Mouse (Mus musculus) left cerebral cortex, adult 9 months (tissue): ENCODE results near the gene Cdc42ep4.

Source experiments
- DNase-seq, 2 experiments: peaks; one replicate each; pipeline ENCODE4 v3.0.0; 2022; ENCODE audit warnings: low spot score in 2 of 2

The Cdc42ep4 gene

DNA sequence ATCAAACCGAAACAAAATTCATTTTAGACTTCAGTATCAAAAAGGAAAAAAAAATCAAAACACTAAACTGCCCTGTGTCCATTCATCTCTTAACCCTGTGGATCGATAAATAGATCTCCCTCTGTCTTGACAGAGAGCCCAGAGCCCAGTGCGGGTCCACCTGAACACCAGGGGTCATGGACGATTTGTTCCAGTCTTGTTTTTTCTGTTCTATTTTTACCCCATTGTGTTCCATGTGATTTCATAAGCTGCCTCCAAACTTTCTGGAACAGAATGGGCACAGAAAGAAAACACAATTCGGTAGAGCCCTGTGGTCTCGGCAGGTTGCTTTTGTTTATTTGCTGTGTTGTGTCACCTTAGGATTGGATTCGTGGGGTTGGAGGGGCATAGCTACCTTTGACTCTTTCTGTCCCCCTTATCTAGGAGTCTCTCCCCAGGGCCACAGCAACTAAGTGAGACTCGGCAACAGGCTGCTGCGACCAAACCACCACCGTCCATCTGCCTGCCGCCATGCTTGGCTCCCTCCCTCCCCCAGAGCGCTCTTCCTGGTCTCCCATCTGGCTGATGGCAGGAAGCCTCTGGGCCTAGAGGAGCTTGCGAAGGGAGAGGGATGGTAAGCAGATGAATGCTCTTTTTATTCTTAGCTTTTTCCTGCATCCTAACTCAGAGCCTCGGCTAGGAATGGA, 29.1 kb downstream of the Cdc42ep4 start:
- no peak for DNase-seq

DNA sequence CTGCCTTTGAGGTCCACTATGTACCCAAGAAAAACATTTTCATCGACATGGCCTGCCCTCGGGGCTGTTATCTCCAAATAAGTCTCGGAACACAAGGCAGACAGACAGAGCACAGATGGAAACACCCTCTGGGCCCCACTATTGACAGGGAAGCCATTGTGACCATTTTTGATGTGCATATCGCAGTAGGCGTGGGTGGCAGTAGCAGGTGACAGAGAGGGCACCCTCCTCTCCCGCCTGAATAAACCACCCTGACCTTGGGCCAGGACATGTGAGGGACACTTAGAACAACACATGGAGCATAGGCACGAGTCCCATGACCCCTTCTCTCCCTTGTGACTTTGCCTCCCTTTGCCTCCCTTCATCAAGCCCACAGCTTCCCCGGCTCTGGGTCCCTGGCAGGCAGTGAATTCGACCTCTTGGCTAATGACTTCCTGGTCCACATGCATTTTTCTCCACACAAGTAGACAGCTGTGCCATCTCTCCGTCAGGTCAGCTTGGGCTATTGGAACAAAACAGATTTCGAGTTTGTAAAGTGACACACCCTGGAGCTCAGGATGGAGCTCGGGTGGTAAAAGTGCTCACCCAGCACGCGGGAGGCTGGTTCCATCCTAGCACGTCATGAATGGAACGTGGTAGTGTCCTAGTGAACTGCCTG, 33.8 kb downstream of the Cdc42ep4 start:
- DNase-seq, result no peak

DNA sequence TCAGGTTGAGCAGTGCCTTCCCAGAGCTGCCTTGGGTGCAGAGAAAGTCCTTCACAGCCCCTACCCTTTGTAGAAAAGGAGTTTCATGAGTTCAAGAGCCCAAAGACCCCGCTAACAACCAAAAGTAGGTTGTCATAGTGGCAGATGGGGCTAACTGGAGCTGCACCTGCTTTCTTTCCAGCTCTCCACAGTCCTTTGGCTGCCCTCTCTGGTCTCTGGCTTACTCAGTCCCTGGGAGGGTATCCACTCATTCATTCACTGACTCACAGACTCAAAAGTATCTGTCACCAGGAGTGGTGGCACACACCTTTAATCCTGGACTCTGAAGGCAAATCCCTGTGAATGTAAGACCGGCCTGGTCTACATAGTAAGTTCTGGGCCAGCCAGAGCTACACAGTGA, 35.5 kb downstream of the Cdc42ep4 start:
- DNase-seq, result no peak

DNA sequence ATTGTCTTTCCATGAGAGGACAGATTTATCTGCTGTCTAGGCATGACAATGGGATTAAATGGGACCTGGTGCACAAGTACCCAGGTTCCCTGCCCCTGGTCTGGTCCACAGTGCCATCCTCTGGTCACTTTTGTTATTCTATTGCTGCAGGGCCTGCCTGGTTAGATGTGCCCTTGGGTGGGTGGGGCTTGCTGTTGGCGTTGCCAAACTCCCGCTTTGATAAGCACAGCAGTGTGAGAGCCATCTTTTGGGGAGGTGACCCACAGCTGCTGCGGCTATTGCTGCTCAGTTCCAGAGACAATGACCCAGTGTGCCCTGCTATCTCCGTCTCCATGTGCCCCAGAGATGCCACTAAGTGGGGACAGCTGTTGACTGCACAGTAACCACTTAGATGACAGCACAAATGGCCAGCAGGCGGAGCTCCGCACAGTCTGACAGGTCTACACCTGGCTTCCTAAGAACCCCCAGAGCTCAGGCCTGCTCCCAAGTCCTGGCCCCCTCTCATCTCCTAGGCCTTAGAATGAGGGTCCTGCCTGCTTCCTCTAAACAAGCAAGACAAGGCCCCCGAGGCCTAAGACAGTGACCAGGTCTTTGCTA, 36.5 kb downstream of the Cdc42ep4 start:
- DNase-seq, result no peak

DNA sequence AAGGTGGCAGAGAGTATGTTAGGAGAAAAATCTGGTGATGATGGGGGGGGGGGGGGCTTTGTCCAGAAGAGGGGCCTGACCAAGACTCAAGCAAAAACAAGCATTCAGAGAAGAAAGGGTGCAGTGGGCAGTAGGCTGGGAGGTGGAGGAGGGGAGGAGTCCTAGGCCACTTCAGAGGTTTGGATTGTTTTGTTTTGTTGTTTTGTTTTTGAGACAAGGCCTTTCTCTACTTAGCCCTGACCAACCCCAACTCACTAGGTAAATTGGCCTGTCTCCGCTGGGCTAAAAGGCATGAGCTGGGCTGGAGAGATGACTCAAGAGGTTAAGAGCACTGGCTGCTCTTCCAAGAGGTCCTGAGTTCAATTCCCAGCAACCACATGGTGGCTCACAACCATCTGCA, 40.6 kb downstream of the Cdc42ep4 start:
- DNase-seq, result no peak

DNA sequence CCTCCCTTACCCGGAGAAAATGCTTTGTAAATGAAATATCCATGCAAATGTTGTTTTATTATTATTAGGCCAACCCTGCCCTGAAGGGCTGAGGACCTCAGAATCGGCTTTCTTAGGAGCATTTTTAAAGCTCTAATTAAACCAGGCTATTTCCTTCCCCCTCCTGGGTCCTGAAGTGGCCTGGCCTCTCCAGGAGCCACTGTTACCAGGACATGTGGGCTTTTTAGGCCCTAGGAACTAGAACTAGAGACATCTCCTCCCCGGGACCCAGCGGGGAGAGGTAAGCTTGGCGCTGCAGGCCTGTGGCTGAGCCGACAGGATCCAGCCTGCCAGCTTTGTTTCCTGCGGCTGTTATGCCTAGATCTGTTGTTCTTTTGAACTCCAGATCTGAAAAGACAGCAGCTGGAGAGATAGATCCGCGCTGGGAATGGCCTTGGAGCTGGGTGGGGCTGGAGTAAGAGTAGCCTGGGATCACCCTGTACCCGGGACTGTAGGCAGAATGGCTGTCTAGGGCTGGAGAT, 41.4 kb downstream of the Cdc42ep4 start:
- DNase-seq, result no peak

DNA sequence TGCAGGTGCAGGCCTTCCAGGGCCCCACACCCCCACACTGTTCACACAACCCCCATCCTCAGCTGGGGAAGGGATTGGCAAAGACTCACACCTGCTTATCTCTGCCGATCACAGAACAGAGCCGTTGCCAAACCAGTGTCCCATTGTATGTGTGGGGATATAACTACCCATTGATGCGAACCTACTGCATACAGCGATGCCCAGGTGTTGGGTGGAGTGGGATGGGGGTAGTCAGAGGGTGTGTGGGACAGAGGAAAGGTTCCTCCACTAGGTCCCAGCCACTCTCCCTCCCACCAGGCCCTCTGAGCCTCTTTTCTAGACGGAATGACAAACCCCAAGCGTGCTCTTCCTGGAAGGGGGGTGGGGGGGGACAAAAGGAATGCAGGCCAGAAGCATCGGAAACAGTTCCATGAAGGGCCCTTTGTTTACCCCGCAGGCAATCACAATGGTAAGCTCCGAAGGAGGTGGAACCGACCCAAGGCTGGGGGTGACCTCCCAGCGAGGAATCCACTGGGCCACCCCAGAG, 41.9 kb downstream of the Cdc42ep4 start, which contains the start of gene Cpsf4l:
Gene Cpsf4l (minus strand): TSS at position 287 of the 526 bp plus-strand sequence.
- DNase-seq, result peak in 1 of 2 experiments; percentile 25

DNA sequence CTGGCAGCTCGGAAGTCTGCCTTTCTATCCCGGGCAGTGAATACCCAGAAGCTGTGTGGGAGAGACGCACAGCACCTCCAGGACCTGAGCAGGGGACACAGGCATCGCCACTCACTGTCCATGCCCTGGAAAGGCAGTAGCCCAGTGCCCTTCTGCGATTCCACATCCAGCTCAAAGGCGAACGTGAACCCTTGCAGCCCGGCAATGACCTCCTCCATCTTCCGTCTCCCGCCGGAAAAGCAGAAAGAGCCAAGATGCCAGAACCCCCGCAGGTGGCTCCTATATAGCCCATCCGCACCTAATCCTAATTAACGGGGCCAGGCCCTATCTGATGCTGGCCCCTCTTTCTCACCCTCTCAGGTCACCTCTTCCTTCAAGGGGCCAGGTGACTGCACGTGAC, 42.4 kb downstream of the Cdc42ep4 start:
- no peak for DNase-seq

DNA sequence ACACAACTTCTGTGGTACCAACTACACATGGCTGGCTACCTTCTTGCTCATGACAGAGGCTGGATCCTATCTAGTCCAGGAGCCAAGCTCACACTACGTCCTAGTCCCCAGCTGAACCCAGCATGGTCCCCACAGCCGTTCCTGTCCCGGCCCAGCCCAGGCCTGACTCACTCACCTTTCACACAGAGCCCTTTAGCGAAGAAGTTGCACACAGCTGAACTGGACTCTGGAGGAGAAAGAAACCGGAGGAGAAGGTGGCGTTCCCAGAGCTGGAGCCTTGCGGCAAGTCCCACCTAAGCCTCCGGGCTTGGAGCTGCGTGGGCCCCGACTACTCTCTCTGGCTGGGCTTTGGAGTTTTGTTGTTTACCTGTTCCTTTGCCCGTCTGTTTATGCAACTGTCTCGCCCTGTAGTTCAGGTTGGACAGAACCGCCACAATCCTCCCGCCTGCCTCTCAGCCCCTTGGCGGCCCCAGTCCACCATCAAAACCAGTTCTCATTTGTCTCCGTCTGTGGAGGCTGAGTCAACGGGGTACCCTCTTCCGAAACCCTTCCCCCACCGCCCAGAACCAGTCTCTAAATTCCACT, 43.0 kb downstream of the Cdc42ep4 start:
- no peak for DNase-seq

DNA sequence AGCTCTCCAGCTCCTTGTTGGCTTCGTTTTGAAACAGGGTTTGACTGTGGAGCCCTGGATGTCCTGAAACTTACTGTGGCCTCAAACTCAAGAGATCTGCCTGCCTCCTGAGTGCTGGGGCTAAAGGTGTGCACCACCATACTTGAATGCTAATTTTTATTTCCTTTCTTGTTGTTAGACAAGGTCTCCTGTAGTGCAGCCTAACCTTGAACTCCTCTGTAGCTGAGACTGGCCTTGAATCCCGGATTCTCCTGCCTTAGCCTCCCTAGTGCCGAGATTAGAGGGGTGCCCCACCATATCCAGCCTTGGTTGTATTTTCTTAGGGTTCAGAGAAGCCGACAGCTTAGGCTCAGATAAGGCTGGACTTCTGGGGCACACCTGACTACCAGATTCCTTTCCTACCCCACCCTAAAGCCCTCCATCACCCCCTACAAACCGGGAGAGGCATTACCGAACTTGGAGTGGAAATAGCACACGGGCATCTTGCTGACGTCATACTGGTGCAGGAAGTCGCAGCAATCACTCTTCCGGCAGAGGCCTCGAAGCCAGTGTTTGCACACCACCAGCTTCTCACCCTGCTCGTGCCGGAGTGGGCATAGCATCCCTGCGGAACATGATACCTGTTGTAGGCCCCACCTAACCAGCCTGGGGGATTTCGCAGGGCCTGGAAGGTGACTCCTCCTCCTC, 45.6 kb downstream of the Cdc42ep4 start:
- DNase-seq, result no peak

DNA sequence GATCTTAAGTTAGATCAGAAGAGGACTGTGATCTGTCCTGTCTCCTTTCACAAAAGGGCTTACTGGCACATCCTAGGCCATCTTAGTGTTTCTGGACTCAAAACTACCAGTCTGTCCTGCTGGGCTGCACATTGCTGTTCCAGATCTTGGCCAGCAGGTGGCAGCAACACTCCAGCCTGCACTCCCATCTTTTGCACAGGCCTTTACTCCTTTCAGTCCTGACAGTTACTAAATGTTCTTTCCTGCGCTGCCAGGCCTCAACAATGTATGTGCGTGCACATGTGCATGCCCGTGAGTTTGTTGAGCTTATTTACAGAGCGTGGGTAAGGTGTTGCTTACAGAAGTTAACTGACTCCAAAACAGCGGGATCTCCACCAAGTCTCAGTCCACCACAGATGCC, 47.9 kb downstream of the Cdc42ep4 start:
- peak in 1 of 2 experiments; percentile 84 for DNase-seq

DNA sequence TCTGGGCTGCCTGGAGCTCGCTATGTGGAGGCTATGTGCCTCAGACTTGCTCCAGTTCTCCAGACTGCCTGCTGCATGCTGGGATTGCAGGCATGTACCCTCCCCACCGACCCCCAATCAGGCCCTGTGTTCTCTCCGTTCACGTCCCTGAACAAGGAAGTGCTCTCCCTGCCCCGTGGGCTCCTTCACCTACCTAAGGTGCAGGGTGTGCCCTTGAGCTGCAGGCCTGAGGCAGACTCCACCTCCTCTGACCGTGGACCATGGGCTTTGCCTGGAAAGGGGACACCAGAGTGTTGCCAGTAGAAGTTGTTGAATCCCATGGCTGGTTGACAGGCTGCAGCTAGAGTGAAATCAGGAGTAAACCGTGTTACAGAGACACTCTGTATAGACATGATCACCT, 52.0 kb downstream of the Cdc42ep4 start:
- DNase-seq, result no peak

DNA sequence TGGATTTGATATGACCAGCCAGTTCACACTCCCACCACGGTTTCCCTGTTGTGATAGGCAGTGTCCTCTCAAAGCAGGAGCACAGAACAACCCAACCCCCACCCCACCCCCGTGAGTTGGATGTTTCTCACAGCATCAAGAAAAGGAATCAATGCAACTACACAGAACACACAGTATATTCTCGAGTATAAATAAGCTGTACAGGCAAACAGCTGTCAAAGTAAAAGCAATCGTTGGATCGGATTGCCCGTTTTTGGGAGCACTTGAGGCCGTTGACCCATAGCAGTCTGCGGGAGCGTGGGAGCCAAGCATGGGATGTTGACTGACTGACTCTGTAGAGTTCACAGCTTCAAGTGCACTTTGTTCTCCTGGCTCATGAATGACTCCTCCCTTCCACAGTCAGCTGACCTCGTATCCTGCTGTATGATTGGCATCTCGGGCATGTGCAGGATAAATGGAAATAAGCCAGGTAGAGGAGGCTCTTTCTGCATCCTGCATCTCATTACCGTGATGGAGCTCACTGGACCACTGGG, 53.6 kb downstream of the Cdc42ep4 start:
- no peak for DNase-seq

DNA sequence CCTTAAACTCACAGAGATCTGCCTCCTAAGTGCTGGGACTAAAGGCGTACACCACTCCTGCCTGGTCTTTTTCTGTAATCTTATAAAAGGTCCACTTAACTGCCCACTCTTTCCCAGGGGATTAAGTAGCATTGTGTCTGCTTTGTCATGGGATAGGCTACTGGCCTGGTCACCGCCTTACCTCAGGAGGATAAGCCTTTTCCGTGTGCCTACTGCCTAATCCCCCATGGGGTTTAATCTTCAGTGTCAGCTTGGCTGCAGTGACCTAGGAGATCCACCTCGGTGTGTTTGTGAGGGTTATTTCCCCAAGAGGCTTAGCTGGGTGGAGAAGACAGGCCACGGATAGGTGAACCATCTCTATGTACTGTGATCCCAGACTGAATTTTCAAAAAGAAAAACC, 54.1 kb downstream of the Cdc42ep4 start:
- DNase-seq, result no peak

DNA sequence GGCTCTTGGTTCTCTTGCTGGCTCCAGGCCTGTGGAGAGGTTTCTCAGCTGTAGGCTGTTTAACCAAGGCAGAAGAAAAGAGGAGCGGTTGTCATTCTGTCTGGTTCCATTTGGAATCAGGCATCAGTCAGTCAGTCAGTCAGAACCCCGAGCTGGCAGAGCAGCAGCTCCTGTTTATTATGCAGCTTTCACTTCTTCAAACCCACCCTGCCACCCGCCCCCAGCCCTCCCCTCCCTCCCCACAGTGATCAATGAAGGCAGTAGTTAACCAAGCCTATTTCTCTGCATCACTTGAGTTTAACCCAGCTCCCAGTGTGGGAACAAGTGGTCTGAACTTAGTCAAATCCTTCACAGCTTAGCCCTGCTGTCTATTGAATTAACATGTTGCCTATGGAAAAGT, 59.8 kb downstream of the Cdc42ep4 start:
- no peak for DNase-seq

DNA sequence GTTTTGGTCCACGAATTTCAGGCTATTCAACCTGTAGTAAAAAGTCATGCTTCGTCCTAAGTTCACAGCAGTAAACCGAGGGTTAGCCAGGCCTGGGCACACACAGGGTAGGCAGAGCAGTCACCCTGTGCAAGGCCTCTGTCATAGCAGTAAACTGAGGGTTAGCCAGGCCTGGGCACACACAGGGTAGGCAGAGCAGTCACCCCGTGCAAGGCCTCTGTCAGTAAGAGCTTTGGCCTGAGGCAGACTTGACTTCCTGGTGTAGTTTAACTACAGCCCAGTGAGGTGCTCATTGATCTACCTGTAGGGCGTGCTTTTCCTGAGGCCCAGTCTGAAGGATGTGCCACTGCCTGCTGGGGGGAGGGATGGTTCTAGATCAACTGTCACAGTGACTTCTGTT, 60.4 kb downstream of the Cdc42ep4 start:
- DNase-seq, result no peak

DNA sequence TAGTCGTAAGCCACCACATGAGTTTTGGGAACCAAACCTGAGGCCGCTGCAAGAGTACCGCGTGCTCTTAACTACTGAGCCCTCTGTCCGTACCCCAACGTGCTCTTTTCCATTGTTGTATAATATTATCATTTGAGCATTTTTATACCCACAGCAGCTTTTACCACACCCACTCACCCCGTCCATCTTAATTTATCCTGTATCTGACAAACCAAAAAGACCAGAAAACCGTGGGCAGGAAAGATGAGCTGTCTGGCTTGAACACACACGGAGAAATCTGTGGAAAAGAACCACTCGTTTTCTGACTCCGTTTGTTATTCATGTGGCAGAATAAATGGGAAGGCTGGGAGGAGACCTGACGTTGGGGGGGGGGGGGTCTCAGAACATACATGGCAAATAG, 61.2 kb downstream of the Cdc42ep4 start:
- DNase-seq, result peak in 1 of 2 experiments; percentile 44

DNA sequence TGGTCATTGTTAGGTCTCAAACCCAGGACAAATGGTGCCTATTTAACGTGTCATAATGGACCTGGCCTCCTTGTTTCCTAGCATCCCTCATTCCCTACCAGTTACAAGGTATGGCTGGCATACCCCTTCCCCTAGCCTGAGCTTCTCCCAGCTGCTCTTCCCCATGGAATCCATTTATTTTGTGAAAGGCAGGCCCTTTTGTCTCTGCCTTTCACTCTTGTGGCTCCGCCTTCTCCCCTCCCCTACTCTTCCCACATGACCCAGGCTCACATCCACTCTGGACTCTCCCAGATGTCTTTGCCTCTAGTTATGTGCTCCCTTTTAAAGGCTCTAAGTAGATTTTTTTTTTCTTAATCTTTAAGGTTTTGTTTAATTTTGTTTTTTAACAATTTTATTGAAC, 64.7 kb downstream of the Cdc42ep4 start:
- DNase-seq, result no peak

DNA sequence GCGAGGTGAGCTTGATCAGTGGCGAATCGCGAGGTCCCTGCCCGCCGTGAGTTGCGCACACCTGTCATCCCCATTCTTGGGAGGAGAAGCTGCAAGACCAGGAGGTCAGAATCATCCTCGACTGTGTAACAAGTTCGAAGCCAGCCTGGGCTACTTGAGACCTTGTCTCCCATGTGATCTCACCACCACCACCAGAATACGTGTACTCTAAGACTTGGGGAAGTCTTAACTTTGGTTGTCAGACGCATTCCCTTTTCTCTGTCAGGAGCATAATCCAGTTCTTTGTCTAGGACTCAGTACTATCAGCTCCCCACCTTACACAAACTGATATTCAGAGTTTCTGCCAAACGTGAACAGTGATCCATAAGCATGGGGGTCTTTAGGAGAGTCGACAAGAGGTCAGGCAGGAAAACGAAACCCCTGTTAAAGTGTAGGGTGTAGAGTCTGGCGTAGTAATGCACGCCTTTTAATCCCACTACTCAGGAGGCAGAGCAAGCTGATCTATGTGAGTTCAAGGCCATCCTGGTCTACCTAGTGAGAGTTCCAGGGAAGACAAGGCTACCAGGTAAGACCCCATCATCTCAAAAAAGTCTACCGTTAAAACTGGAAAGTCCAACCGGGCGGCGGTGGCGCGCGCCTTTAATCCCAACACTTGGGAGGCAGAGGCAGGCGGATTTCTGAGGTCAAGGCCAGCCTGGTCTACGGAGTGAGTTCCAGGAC, 66.8 kb downstream of the Cdc42ep4 start:
- DNase-seq, result no peak

DNA sequence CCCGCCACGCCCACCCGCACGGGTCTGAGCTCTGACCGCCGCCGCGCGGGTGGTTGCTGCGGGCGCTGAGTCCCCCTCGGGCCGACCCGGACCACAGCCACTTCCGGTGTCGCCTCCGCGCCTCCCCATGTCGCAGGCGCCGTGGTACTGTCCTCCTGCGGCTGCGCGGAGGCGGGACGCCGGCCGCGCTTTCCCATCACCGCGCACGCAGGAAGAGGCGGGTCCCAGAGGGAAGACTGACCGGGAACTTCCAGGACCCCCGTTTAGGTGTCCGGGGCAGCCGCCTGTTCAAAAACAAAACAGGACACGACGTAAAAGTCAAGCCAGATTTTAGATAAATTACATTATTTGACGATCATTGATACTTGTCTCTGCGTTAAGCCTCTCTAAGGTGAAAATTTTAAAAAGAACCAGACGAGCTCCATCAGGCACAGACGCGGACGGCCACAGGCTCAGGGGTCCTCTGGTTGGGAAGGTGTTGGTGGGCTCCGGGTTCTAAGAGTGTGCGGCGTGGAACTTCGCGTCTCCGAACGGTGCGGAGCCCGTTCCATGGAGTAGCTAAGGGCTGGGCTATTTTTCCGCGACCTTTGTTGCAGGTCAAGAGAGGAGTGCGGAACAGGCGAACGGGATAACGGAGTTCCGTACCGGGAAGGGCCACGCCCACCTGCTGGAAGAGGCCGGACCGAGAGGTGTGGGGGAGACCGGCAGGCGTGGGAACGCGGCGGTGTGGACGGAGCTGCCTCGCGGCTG, 67.5 kb downstream of the Cdc42ep4 start, which contains the start of the genes Fam104a and D11Wsu47e:
Gene Fam104a (minus strand): TSS at position 199 of the 750 bp plus-strand sequence.
Gene D11Wsu47e (plus strand): TSS at position 456 of the 750 bp plus-strand sequence.
- peak; percentile 88 to 94 for DNase-seq
